Mouse (Mus musculus): Measurements from ENCODE around the gene Lnpep. TPM values are rescaled to one million over a fixed set of nuclear protein-coding genes. Genes with fewer than 3 reads are reported as not detected.
A peak's percentile ranks its signal among the peaks of the same experiment; 100 is the strongest.

Lnpep gene
- total and polyA plus RNA-seq, 2 experiments from 2014 or later: 10.3 to 53.0 TPM

GRCm38 (mm10) chr17:17583896-17584295 lies 41.0 kb downstream of the Lnpep start:
- TF ChIP-seq CTCF (IDR thresholded peaks at IDR 0.05; ENCODE audit: low read depth) (peak; percentile 15; the same call in 1 of the 2 replicates), EP300 (IDR thresholded peaks at IDR 0.05; ENCODE audit: low read depth) (no peak)
- no peak for DNase-seq (ENCODE audit: low spot score)
- no peak overlapping the region for H3K4me2 ChIP-seq (ENCODE audit: low read depth, low read length)
- no peak for ATAC-seq (ENCODE audit: insufficient read depth, low read depth)
- 0 out of 2 replicates have a peak overlapping the region, but pooled peaks have one; percentile 11 for H3K27ac ChIP-seq (ENCODE audit: low read depth)
- peaks cover 14% of the 10 kb centered on the region for H3K4me1 ChIP-seq (ENCODE audit: control insufficient read depth, insufficient read depth)
- no peak overlapping the region for H3K9ac ChIP-seq (replicated peaks; ENCODE audit: low read depth, low read length)
- peaks cover 3% of the 10 kb centered on the region; the same call in 1 of the 2 replicates for H3K36me3 ChIP-seq (replicated peaks; ENCODE audit: control insufficient read depth, insufficient read depth, low read length)
- H3K4me3 ChIP-seq (ENCODE audit: low read depth, low read length): no peak overlapping the region
- no peaks in the 10 kb centered on the region for H3K27me3 ChIP-seq (ENCODE audit: control insufficient read depth, insufficient read depth, low read length)
- H3K9me3 ChIP-seq (replicated peaks; ENCODE audit: control insufficient read depth, low read length): no peaks in the 10 kb centered on the region
- 60% methylated on average over 2 of the region's 2 CpGs for WGBS

- H3K4me1 ChIP-seq (ENCODE audit: control insufficient read depth, insufficient read depth): peaks cover 19% of the 10 kb centered on the region; the same call in 1 of the 2 replicates
- H3K27me3 ChIP-seq (ENCODE audit: control insufficient read depth, insufficient read depth, low read length): no peaks in the 10 kb centered on the region
- H3K9ac ChIP-seq (replicated peaks; ENCODE audit: low read depth, low read length): no peak overlapping the region
- peaks cover 8% of the 10 kb centered on the region; the same call in 1 of the 2 replicates for H3K36me3 ChIP-seq (replicated peaks; ENCODE audit: control insufficient read depth, insufficient read depth, low read length)
- no peaks in the 10 kb centered on the region for H3K9me3 ChIP-seq (replicated peaks; ENCODE audit: control insufficient read depth, low read length)
- TF ChIP-seq EP300 (IDR thresholded peaks at IDR 0.05; ENCODE audit: low read depth) (no peak), CTCF (IDR thresholded peaks at IDR 0.05; ENCODE audit: low read depth) (no peak)
- no peak overlapping the region for H3K27ac ChIP-seq (ENCODE audit: low read depth)
- H3K4me3 ChIP-seq (ENCODE audit: low read depth, low read length): no peak overlapping the region
- no peak overlapping the region for H3K4me2 ChIP-seq (ENCODE audit: low read depth, low read length)
- DNase-seq (ENCODE audit: low spot score) (no peak), ATAC-seq (ENCODE audit: insufficient read depth, low read depth) (no peak)
- 72% methylated on average over 3 of the region's 3 CpGs for WGBS
Measured at GRCm38 (mm10) chr17:17581234-17581633, 43.6 kb downstream of the Lnpep start.

GRCm38 (mm10) chr17:17576399-17576798 lies 48.5 kb downstream of the Lnpep start:
- Histone ChIP-seq H3K4me2 (ENCODE audit: low read depth, low read length) (peak overlapping the region; percentile 6; the same call in 1 of the 2 replicates), H3K9me3 (replicated peaks; ENCODE audit: control insufficient read depth, low read length) (no peaks in the 10 kb centered on the region), H3K36me3 (replicated peaks; ENCODE audit: control insufficient read depth, insufficient read depth, low read length) (peaks cover 40% of the 10 kb centered on the region), H3K27ac (ENCODE audit: low read depth) (peak overlapping the region; percentile 54), H3K27me3 (ENCODE audit: control insufficient read depth, insufficient read depth, low read length) (no peaks in the 10 kb centered on the region), H3K9ac (replicated peaks; ENCODE audit: low read depth, low read length) (no peak overlapping the region), H3K4me1 (ENCODE audit: control insufficient read depth, insufficient read depth) (peaks cover 24% of the 10 kb centered on the region; the same call in 1 of the 2 replicates), H3K4me3 (ENCODE audit: low read depth, low read length) (no peak overlapping the region)
- 65% methylated on average over 9 of the region's 9 CpGs for WGBS
- peak; percentile 66; the same call in 1 of the 2 replicates for ATAC-seq (ENCODE audit: insufficient read depth, low read depth)
- peak; percentile 62 for DNase-seq (ENCODE audit: low spot score)
- no peak for TF ChIP-seq EP300 (IDR thresholded peaks at IDR 0.05; ENCODE audit: low read depth)
- TF ChIP-seq CTCF (IDR thresholded peaks at IDR 0.05; ENCODE audit: low read depth): no peak

GRCm38 (mm10) chr17:17567071-17567470 lies 57.8 kb downstream of the Lnpep start:
- TF ChIP-seq CTCF (IDR thresholded peaks at IDR 0.05; ENCODE audit: low read depth) (peak; percentile 43), EP300 (IDR thresholded peaks at IDR 0.05; ENCODE audit: low read depth) (no peak)
- no peak overlapping the region for H3K4me3 ChIP-seq (ENCODE audit: low read depth, low read length)
- no peak overlapping the region for H3K27ac ChIP-seq (ENCODE audit: low read depth)
- ATAC-seq (ENCODE audit: insufficient read depth, low read depth) (no peak), DNase-seq (ENCODE audit: low spot score) (peak; percentile 57)
- H3K9me3 ChIP-seq (replicated peaks; ENCODE audit: control insufficient read depth, low read length): no peaks in the 10 kb centered on the region
- H3K4me2 ChIP-seq (ENCODE audit: low read depth, low read length): no peak overlapping the region
- 52% methylated on average over 3 of the region's 3 CpGs for WGBS
- no peak overlapping the region for H3K9ac ChIP-seq (replicated peaks; ENCODE audit: low read depth, low read length)
- no peaks in the 10 kb centered on the region for H3K27me3 ChIP-seq (ENCODE audit: control insufficient read depth, insufficient read depth, low read length)
- H3K4me1 ChIP-seq (ENCODE audit: control insufficient read depth, insufficient read depth): no peaks in the 10 kb centered on the region
- peaks cover 53% of the 10 kb centered on the region for H3K36me3 ChIP-seq (replicated peaks; ENCODE audit: control insufficient read depth, insufficient read depth, low read length)

GRCm38 (mm10) chr17:17548958-17549357 lies 75.9 kb downstream of the Lnpep start:
- no peak overlapping the region for H3K9ac ChIP-seq (replicated peaks; ENCODE audit: low read depth, low read length)
- no peak overlapping the region for H3K4me3 ChIP-seq (ENCODE audit: low read depth, low read length)
- peaks cover 31% of the 10 kb centered on the region for H3K36me3 ChIP-seq (replicated peaks; ENCODE audit: control insufficient read depth, insufficient read depth, low read length)
- ATAC-seq (ENCODE audit: insufficient read depth, low read depth): no peak
- H3K9me3 ChIP-seq (replicated peaks; ENCODE audit: control insufficient read depth, low read length): no peaks in the 10 kb centered on the region
- H3K27ac ChIP-seq (ENCODE audit: low read depth): no peak overlapping the region
- H3K27me3 ChIP-seq (ENCODE audit: control insufficient read depth, insufficient read depth, low read length): no peaks in the 10 kb centered on the region
- no peaks in the 10 kb centered on the region for H3K4me1 ChIP-seq (ENCODE audit: control insufficient read depth, insufficient read depth)
- no peak for TF ChIP-seq CTCF (IDR thresholded peaks at IDR 0.05; ENCODE audit: low read depth)
- no peak for TF ChIP-seq EP300 (IDR thresholded peaks at IDR 0.05; ENCODE audit: low read depth)
- DNase-seq (ENCODE audit: low spot score): no peak
- WGBS: 80% methylated on average over 3 of the region's 3 CpGs
- no peak overlapping the region for H3K4me2 ChIP-seq (ENCODE audit: low read depth, low read length)

GRCm38 (mm10) chr17:17531338-17531737 lies 93.5 kb downstream of the Lnpep start:
- Histone ChIP-seq H3K27me3 (ENCODE audit: control insufficient read depth, insufficient read depth, low read length) (no peaks in the 10 kb centered on the region), H3K4me1 (ENCODE audit: control insufficient read depth, insufficient read depth) (no peaks in the 10 kb centered on the region), H3K4me3 (ENCODE audit: low read depth, low read length) (no peak overlapping the region), H3K9me3 (replicated peaks; ENCODE audit: control insufficient read depth, low read length) (no peaks in the 10 kb centered on the region), H3K27ac (ENCODE audit: low read depth) (no peak overlapping the region), H3K36me3 (replicated peaks; ENCODE audit: control insufficient read depth, insufficient read depth, low read length) (peaks cover 55% of the 10 kb centered on the region), H3K9ac (replicated peaks; ENCODE audit: low read depth, low read length) (no peak overlapping the region), H3K4me2 (ENCODE audit: low read depth, low read length) (no peak overlapping the region)
- no peak for TF ChIP-seq CTCF (IDR thresholded peaks at IDR 0.05; ENCODE audit: low read depth)
- TF ChIP-seq EP300 (IDR thresholded peaks at IDR 0.05; ENCODE audit: low read depth): no peak
- DNase-seq (ENCODE audit: low spot score) (no peak), ATAC-seq (ENCODE audit: insufficient read depth, low read depth) (no peak)

All from heart, postnatal 0 days (tissue).